Mouse (Mus musculus) cerebellum, postnatal 25 days (tissue): ENCODE measurements at regions not wholly inside any gene's neighbourhood (a gene's known extent, or its start where the extent isn't known, plus 50 kb on each side); places are given as distances from the start of the nearest gene placed in this dataset.
A peak's percentile ranks its signal among the peaks of the same experiment; 100 is the strongest.

ENCODE experiments used
- DNase-seq, 2 experiments: peaks; one replicate each; pipeline ENCODE4 v3.0.0; 2021; ENCODE audit warnings: mixed read lengths in 2 of 2

- DNase-seq: peak in 1 of 2 experiments; percentile 9
These were observed 62.2 kb upstream of the Blcap start for GRCm38 (mm10) chr2:157633286-157633685.

- DNase-seq: peak; percentile 93 to 95
These were observed 64.6 kb upstream of the Blcap start for GRCm38 (mm10) chr2:157635670-157636069.

GRCm38 (mm10) chr2:157640873-157641272 lies 69.8 kb upstream of the Blcap start:
- DNase-seq: no peak

- peak in 1 of 2 experiments; percentile 18 for DNase-seq
These were observed 73.4 kb upstream of the Ctnnbl1 start for GRCm38 (mm10) chr2:157663584-157664375.

- peak in 1 of 2 experiments; percentile 15 for DNase-seq
These were observed 72.7 kb upstream of the Ctnnbl1 start for GRCm38 (mm10) chr2:157664481-157664880.

GRCm38 (mm10) chr2:157670191-157670590 lies 67.0 kb upstream of the Ctnnbl1 start:
- no peak for DNase-seq

- no peak for DNase-seq
These were observed 62.3 kb upstream of the Ctnnbl1 start for GRCm38 (mm10) chr2:157674906-157675305.

GRCm38 (mm10) chr2:157676396-157677176 lies 60.6 kb upstream of the Ctnnbl1 start:
- no peak for DNase-seq

GRCm38 (mm10) chr2:157677262-157677661 lies 59.9 kb upstream of the Ctnnbl1 start:
- DNase-seq: no peak

- DNase-seq: no peak
These were observed 55.3 kb upstream of the Ctnnbl1 start for GRCm38 (mm10) chr2:157681931-157682330.
